Mouse (Mus musculus): ENCODE measurements around the gene Blcap.

Blcap gene

GRCm38 (mm10) chr2:157561165-157561836 lies 9.8 kb downstream of the Blcap start:
- in situ Hi-C loops (cut with MboI; ENCODE audit: low sequenced_read_pairs): loop anchor here (25.0 kb wide), 1 partner anchor 224 kb away; the partner anchor contains the start of gene Ghrh

- in situ Hi-C loops (cut with MboI; ENCODE audit: low sequenced_read_pairs): loop anchor here (25.0 kb wide), 1 partner anchor 223 kb away; the partner anchor contains the start of gene Ghrh
Observed at GRCm38 (mm10) chr2:157560302-157560701, 10.8 kb downstream of the Blcap start.

GRCm38 (mm10) chr2:157559858-157560257 lies 11.2 kb downstream of the Blcap start, which contains the start of gene Nnat:
Gene Nnat, plus strand, starts transcription at chr2:157560078.
- in situ Hi-C loops (cut with MboI; ENCODE audit: low sequenced_read_pairs): loop anchor here (25.0 kb wide), 1 partner anchor 223 kb away; the partner anchor contains the start of gene Ghrh

- in situ Hi-C loops (cut with MboI; ENCODE audit: low sequenced_read_pairs): loop anchor here (25.0 kb wide), 1 partner anchor 222 kb away; the partner anchor contains the start of gene Ghrh
Observed at GRCm38 (mm10) chr2:157559440-157559839, 11.6 kb downstream of the Blcap start.

GRCm38 (mm10) chr2:157558520-157558919 lies 12.6 kb downstream of the Blcap start:
- in situ Hi-C loops (cut with MboI; ENCODE audit: low sequenced_read_pairs): loop anchor here (25.0 kb wide), 1 partner anchor 221 kb away; the partner anchor contains the start of gene Ghrh

GRCm38 (mm10) chr2:157558051-157558450 lies 13.0 kb downstream of the Blcap start:
- in situ Hi-C loops (cut with MboI; ENCODE audit: low sequenced_read_pairs): loop anchor here (25.0 kb wide), 1 partner anchor 221 kb away; the partner anchor contains the start of gene Ghrh

GRCm38 (mm10) chr2:157556074-157556698 lies 14.9 kb downstream of the Blcap start:
- in situ Hi-C loops (cut with MboI; ENCODE audit: low sequenced_read_pairs): loop anchor here (25.0 kb wide), 1 partner anchor 219 kb away; the partner anchor contains the start of gene Ghrh

GRCm38 (mm10) chr2:157552158-157552886 lies 18.8 kb downstream of the Blcap start:
- in situ Hi-C loops (cut with MboI; ENCODE audit: low sequenced_read_pairs): loop anchor here (25.0 kb wide), 1 partner anchor 215 kb away; the partner anchor contains the start of gene Ghrh

- in situ Hi-C loops (cut with MboI; ENCODE audit: low sequenced_read_pairs): loop anchor here (25.0 kb wide), 1 partner anchor 213 kb away; the partner anchor contains the start of gene Ghrh
Observed at GRCm38 (mm10) chr2:157550292-157550691, 20.8 kb downstream of the Blcap start.

- in situ Hi-C loops (cut with MboI; ENCODE audit: low sequenced_read_pairs): no loop called here
Observed at GRCm38 (mm10) chr2:157546686-157547085, 24.4 kb downstream of the Blcap start.

- in situ Hi-C loops (cut with MboI; ENCODE audit: low sequenced_read_pairs): no loop called here
Observed at GRCm38 (mm10) chr2:157544333-157544888, 26.7 kb downstream of the Blcap start.

- in situ Hi-C loops (cut with MboI; ENCODE audit: low sequenced_read_pairs): no loop called here
Observed at GRCm38 (mm10) chr2:157542415-157542814, 28.7 kb downstream of the Blcap start.

- in situ Hi-C loops (cut with MboI; ENCODE audit: low sequenced_read_pairs): no loop called here
Observed at GRCm38 (mm10) chr2:157541631-157542030, 29.4 kb downstream of the Blcap start.

GRCm38 (mm10) chr2:157540953-157541569 lies 30.0 kb downstream of the Blcap start:
- in situ Hi-C loops (cut with MboI; ENCODE audit: low sequenced_read_pairs): no loop called here

GRCm38 (mm10) chr2:157540073-157540952 lies 30.8 kb downstream of the Blcap start:
- in situ Hi-C loops (cut with MboI; ENCODE audit: low sequenced_read_pairs): no loop called here

- in situ Hi-C loops (cut with MboI; ENCODE audit: low sequenced_read_pairs): no loop called here
Observed at GRCm38 (mm10) chr2:157537118-157537517, 34.0 kb downstream of the Blcap start.

GRCm38 (mm10) chr2:157536476-157537081 lies 34.5 kb downstream of the Blcap start:
- in situ Hi-C loops (cut with MboI; ENCODE audit: low sequenced_read_pairs): no loop called here

GRCm38 (mm10) chr2:157534163-157534562 lies 36.9 kb downstream of the Blcap start:
- in situ Hi-C loops (cut with MboI; ENCODE audit: low sequenced_read_pairs): no loop called here
